Mouse (Mus musculus) testis, adult 2 months (tissue): ENCODE data around the gene Snap47.

ENCODE experiments used
- CTCF ChIP-seq: fragments of 200-500 bp; IDR thresholded peaks from 2 replicates; pipeline ENCODE4 v1.5.1; 2012; ENCODE audit warnings: low read depth, mild to moderate bottlenecking, inconsistent platforms, low read length, moderate library complexity; ENCODE audit not compliant: control insufficient read depth, insufficient read depth, insufficient replicate concordance
- POLR2A ChIP-seq: fragments of 200-500 bp; IDR thresholded peaks from 2 replicates; pipeline ENCODE4 v1.6.1; 2012; ENCODE audit warnings: low read depth, mild to moderate bottlenecking, inconsistent platforms, low read length, moderate library complexity; ENCODE audit not compliant: control insufficient read depth

DNA sequence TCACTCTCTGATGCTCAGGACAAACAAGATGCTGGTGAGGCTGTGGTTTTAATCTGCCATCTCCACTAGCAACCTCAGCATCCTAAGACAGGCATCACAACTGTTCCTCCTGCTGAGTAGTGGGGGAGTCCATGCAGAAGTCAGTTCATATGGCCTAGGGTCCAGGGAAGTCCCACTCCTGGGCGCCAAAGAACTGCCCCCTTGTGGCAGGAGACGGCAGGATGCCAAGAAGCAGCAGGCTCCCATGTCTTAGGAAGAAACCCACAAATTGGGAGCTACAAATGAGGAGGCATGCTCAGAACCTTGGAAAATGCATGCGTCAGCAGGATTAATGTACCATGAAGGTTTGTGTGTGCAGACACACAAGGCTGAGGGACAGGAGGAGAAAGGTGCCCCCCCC is 84.4 kb downstream of the Snap47 start:
- TF ChIP-seq CTCF (no peak), POLR2A (no peak)
